Mouse (Mus musculus) cerebellum, adult 9-10 months (tissue): ENCODE measurements around the gene Pmpca.

Experiments
- DNase-seq: peaks from one replicate; pipeline ENCODE4 v3.0.0; 2022

The Pmpca gene

GRCm38 (mm10) chr2:26434791-26435572 lies 45.8 kb downstream of the Pmpca start:
- no peak for DNase-seq

- no peak for DNase-seq
Measured at GRCm38 (mm10) chr2:26437221-26437620, 48.1 kb downstream of the Pmpca start.

GRCm38 (mm10) chr2:26438373-26438772 lies 49.2 kb downstream of the Pmpca start:
- no peak for DNase-seq

- no peak for DNase-seq
Measured at GRCm38 (mm10) chr2:26439671-26440070, 50.5 kb downstream of the Pmpca start.

- no peak for DNase-seq
Measured at GRCm38 (mm10) chr2:26441261-26441660, 52.1 kb downstream of the Pmpca start.

GRCm38 (mm10) chr2:26441688-26442087 lies 52.5 kb downstream of the Pmpca start:
- DNase-seq = no peak

GRCm38 (mm10) chr2:26442843-26443242 lies 53.7 kb downstream of the Pmpca start:
- no peak for DNase-seq

- DNase-seq = peak; percentile 50
Measured at GRCm38 (mm10) chr2:26443876-26444275, 54.7 kb downstream of the Pmpca start.

GRCm38 (mm10) chr2:26444368-26444767 lies 55.2 kb downstream of the Pmpca start:
- DNase-seq = no peak

GRCm38 (mm10) chr2:26444946-26445665 lies 56.0 kb downstream of the Pmpca start, which contains the start of gene Sec16a:
TSS of gene Sec16a (minus strand) at chr2:26445216.
- DNase-seq = peak; percentile 100

- no peak for DNase-seq
Measured at GRCm38 (mm10) chr2:26445666-26446445, 56.7 kb downstream of the Pmpca start.

- no peak for DNase-seq
Measured at GRCm38 (mm10) chr2:26446671-26447070, 57.5 kb downstream of the Pmpca start.
